Mouse (Mus musculus): ENCODE results near the gene Ece2. TPM values are rescaled to one million over a fixed set of nuclear protein-coding genes. Genes with fewer than 3 reads are reported as not detected.
"Not testable (repeated sequence)": the region's sequence is repeated elsewhere in the genome, so short reads cannot be mapped to it uniquely, and the experiment has no call there.

The Ece2 gene
- total RNA-seq, 2 experiments from 2014 or later: 29.0 TPM

DNA sequence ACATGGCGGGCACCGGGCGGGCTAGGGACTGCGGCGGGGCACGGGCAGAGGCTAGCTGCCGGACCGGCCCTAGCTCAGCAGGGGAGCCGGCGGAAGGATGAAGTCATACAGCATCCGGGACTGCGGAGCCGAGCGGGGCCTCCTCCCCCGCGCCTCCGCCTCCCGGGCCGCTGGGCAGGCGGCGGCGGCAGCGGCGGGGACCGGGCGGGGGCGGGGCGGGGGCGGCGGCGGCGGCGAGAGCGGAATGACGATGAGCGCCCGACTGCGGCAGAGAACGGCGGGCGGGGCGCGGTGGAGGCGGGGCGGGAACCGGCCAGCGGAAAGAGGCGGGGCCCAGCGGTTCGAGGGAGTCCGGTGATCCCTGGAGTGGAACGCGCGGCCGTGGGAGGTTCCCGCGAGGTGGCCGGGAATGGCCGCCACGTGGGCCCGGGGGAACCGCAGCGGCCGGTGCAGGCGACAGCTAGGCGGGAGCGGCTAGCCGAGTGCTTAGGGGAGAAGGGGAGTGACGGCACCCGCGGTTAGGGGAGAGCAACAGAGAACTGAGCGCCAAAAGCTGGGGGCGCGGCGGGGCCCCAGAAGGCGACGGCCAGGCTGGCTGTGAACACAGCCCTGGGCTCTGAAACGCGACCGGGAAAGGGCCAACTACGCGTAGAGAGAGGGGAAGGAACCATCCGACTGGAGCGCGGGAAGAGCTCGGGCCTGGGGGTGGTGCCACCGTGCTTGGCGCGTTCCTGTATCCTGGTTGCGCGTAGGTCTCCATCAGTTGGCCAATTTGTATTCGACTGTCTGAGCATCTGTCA is 8.2 kb upstream of the Ece2 start, which contains the start of gene Camk2n2:
Gene Camk2n2, minus strand, starts transcription at position 97 of the 800 bp plus-strand sequence.
- peak in 1 of 2 experiments; percentile 82 for DNase-seq (ENCODE audit: extremely low spot score in 1 of 2, low spot score in 2 of 2)
- intact Hi-C loops (cut with DNase I): no loop called here

DNA sequence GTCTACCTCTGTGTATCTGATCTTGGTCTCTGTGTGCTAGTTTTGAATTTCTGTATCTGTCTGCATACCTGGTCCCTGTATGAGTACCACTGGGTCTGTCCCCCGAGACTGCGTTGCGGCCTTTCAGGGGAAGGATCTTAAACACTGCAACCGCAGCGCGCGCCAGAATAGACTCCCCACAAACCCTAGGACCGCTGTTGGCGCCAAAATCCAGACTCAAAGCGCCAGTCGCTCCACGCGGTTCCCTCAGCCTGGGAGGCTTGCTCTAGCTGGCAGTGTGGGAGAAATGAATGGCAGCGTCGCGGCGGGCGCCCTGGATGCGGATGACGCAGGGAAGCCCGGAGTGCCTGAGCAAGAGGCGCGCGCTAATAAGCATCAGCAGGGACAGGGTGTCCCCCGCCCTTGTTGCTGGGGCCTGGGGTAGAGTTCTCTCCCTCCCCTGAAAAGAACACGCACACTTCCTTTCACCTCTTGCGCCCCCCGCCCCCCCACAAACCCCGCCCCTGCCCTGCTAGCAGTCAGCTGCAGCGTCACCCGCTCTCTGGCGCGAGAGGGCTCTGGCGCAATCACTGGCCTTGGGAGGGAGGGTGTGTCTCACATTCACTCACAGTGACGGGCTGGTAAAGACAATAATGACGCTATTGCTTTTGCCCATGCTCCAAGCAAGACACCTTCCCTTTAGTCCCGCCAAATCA is 7.5 kb upstream of the Ece2 start:
- intact Hi-C loops (cut with DNase I): no loop called here
- peak in 1 of 2 experiments; percentile 67 for DNase-seq (ENCODE audit: extremely low spot score in 1 of 2, low spot score in 2 of 2)

DNA sequence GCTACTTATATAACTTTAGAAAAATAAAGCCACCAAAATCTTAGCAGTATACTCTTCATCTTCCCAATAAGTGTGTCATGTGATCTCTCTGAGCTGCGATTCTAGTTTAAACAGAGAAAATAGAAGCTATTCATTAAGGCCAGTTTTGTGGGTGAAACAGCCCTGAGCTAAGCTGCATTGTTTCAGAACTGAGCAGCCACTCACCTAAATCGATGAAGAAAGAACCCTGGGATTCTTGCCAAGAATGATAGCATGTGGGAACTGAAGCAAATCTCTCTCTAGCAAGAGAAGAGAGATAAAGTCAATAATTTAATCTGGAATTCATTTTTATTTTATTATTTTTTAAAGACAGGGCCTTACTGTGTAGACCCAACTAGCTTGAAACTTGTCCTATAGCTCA is 6.4 kb upstream of the Ece2 start:
- intact Hi-C loops (cut with DNase I): no loop called here
- DNase-seq (ENCODE audit: extremely low spot score in 1 of 2, low spot score in 2 of 2): no peak

DNA sequence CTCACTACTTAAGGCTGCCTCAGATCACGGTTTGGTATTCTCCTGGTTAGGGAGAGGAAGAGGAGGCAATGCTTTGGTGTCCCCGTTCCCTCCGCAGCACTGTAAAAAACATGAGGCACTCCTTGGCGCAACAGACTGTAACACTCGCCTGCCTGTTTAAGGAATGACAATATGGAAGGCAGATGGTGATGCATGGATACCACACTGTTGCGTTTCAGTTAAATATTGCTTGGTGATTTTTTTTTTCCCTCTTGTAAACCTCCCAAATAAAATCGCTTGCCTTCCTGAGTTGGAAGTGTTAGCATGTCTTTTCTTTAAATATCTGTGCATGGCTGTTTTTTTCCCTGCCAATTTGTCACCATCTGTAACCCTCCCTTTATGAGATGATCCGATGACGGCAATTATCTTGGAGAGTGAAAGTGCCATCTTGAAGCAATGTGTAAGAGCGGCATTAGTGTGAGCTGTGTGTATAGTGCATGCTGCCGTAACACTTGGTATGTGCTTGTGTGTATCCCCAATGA is 697 bp upstream of the Ece2 start:
- DNase-seq (ENCODE audit: extremely low spot score in 1 of 2, low spot score in 2 of 2): peak in 1 of 2 experiments; percentile 63
- intact Hi-C loops (cut with DNase I): no loop called here

DNA sequence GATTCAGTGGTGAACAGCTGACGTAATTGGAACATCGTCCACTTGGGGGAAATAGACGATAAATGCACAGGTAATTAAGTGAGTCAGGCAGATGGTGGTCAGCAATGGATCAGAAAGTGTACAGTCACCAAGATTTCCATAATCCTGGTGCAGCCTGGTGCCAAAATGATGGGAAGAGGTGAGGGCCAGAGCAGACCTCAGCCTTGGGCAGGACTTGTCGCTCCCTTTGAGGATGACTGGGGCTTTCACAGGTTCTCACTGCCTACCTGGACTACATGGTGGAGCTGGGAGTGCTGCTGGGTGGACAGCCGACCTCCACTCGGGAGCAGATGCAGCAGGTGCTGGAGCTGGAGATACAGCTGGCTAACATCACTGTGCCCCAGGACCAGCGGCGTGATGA is 7.8 kb downstream of the Ece2 start:
- no peak for DNase-seq (ENCODE audit: extremely low spot score in 1 of 2, low spot score in 2 of 2)
- intact Hi-C loops (cut with DNase I): no loop called here

DNA sequence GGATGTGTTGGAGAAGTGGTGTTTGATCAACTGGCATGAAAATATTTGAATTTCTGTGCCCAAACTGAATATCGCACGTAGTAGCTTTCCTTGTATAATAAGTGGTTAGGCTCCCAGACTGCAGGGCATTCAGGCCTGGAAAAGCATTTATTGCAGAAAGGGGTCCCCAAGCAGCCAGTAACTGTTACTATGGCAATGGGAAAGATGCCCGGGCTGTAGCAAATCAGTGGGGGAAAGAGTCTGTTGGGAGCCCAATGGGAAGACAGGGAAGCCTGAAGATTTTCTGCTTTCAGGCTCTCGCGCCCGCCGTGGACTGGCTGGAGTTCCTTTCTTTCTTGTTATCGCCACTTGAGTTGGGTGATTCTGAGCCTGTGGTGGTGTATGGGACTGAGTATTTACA is 8.7 kb downstream of the Ece2 start:
- DNase-seq (ENCODE audit: extremely low spot score in 1 of 2, low spot score in 2 of 2): peak; percentile 67 to 86

DNA sequence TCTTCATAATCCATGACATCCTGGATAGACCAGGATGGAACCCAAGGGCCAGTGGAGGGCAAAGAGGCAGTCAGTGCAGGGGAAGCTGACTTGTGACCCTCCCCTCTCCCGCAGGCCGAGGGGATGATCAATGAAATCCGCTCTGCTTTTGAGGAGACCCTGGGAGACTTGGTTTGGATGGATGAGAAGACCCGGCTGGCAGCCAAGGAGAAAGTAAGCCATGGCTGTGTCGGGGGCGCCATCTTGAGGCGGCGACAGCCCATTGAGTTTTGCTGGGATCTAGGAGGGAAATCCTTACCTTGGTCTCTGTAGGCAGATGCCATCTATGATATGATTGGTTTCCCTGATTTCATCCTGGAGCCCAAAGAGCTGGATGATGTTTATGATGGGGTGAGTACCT is 12.5 kb downstream of the Ece2 start:
- DNase-seq (ENCODE audit: extremely low spot score in 1 of 2, low spot score in 2 of 2): peak; percentile 68 to 81
- intact Hi-C loops (cut with DNase I): loop anchor here (5.0 kb wide), 1 partner anchor 135 kb away; no protein-coding TSS in a partner anchor

More for the DNA sequence above, 8.7 kb downstream of the Ece2 start:
- intact Hi-C loops (cut with DNase I): no loop called here

DNA sequence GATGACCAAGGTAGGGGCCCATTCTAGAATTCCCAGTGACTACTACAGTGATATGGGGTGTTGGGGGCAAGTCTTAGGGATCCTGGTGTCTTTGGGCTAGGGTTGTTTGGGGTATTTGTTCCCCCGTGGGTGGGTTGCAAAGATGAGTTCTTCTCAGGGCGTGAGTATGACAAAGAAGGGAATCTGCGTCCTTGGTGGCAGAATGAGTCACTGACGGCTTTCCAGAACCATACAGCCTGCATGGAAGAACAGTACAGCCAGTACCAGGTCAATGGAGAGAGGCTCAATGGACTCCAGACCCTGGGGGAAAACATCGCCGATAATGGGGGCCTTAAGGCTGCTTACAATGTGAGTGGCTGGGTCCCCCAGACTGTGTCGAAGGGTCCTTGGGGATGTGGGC is 14.3 kb downstream of the Ece2 start:
- no peak for DNase-seq (ENCODE audit: extremely low spot score in 1 of 2, low spot score in 2 of 2)
- intact Hi-C loops (cut with DNase I): loop anchor here (5.0 kb wide), 1 partner anchor 137 kb away; no protein-coding TSS in a partner anchor

DNA sequence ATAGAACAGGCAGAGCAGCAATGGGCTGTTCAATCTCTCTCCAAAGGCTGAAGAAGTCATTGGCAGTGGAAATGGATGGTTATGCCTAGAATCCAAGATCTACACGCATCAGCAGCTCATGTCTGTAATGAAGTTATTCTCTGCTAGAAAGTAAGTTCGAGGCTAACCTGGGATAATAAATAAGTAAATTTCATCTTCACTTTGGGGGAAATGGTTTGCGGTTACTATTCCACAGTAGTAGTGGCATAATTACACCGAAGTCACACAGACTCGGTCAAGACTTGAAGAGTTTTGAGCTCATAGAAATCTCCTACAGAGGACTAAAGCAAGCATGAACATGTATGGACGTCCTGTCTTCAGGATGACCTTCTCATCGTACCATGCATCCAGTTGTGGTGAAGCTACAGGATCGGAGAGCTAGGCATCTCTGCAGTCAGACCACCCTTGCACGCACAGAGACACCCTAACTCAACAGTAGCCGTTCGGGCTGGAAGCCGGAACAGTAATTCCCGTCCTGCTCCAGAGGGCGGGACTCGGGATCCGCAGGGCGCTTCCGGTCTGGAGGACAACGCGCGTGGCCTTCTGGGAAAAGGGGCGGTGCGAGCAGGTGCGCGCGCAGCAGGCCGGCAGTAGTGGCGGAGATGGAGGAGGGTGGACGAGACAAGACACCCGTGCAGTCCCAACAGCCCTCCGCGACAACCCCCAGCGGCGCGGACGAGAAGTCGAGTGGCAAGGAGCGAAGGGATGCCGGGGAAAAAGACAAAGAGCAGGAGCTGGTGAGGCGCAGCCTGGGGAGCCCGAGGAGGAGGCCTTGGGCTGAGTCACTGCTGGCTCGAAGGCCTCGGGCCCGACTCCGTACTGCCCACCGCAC is 21.7 kb downstream of the Ece2 start, which contains the start of gene Psmd2:
Gene Psmd2, plus strand, starts transcription at position 577 of the 871 bp plus-strand sequence.
- DNase-seq (ENCODE audit: extremely low spot score in 1 of 2, low spot score in 2 of 2): peak; percentile 95 to 98
- intact Hi-C loops (cut with DNase I): no loop called here

DNA sequence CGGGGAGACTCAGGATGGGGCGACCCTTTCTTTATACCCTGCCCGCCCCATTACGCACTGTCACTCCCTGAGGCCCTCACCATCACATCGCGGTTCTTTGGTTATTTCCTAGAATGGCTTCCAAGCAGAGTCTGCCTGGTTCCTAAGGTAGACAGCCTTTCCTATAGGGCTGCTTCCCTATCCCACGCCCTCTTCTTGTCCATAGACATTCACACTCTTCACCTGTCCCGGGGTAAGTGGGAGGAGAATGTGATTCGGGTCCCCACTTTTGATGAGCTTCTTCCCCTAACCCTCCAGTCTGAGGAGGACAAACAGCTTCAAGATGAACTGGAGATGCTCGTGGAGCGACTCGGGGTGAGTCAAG is 22.3 kb downstream of the Ece2 start:
- no peak for DNase-seq (ENCODE audit: extremely low spot score in 1 of 2, low spot score in 2 of 2)
- intact Hi-C loops (cut with DNase I): no loop called here

DNA sequence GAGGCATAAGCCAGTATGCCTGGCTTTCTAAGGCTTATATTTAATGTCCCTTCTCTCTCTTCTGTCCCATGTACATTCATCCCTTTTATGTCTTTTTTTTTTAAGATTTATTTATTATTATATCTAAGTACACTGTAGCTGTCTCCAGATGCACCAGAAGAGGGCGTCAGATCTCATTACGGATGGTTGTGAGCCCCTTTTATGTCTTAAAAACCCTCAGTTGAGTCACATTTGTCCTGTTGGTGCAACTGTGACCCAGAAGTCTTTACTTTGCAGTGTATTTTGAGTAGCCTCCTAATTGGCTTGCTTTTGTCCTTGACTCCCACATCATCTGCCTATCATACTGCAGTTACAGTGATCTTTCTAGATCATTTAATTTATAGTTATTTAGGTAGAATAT is 23.7 kb downstream of the Ece2 start:
- intact Hi-C loops (cut with DNase I): no loop called here

DNA sequence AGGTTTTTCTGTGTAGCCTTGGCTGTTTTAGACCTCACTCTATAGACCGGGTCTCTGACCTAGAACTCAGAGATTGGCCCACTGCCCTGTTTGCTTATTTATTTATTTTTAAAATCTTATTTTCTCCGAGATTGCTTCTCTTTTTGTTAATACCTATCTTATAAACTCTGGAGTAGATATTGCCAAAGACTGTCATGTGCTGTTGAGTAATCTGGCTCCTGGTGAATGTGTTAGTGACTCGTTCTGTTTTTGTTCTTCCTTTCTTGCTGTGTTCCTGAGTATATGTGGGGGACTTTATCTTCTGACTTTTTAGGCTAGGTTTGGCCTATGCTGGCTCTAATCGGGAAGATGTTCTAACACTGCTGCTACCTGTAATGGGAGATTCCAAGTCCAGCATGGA is 28.0 kb downstream of the Ece2 start:
- no peak for DNase-seq (ENCODE audit: extremely low spot score in 1 of 2, low spot score in 2 of 2)
- intact Hi-C loops (cut with DNase I): no loop called here

More for the DNA sequence above, 23.7 kb downstream of the Ece2 start:
- DNase-seq (ENCODE audit: extremely low spot score in 1 of 2, low spot score in 2 of 2): no peak

DNA sequence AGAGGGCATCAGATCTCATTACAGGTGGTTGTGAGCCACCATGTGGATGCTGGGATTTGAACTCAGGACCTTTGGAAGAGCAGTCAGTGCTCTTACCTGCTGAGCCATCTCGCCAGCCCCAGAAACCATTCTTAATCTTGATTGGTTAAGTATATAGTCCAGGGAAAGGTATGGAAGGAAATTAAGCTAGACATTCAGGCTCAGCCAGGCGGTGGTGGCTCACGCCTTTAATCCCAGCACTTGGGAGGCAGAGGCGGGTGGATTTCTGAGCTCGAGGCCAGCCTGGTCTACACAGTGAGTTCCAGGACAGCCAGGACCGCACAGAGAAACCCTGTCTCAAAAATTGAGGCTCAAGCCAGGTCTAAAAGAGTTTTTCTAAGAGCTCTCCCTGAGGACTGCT is 38.4 kb downstream of the Ece2 start, which contains the start of gene Eif4g1:
Gene Eif4g1, plus strand, starts transcription at position 301 of the 400 bp plus-strand sequence.
- intact Hi-C loops (cut with DNase I); DNase-seq (ENCODE audit: extremely low spot score in 1 of 2, low spot score in 2 of 2): not testable (repeated sequence)

DNA sequence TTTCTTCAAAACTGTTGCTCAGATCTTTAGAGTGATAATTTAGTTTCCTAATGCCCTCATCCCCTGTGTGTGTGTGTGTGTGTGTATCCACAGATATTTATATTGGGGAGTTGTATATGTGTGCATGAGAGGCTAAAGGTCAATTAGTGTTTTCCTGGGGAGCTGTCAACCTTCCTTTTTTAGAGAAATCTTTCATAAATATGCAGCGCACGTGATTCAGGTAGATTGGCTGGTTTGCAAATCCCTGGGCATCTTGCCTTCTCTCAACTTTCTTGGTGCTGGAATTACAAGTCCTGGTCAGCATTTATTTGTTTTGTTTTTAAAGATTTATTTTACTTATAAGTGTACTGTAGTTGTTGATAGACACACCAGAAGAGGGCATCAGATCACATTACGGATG is 40.7 kb downstream of the Ece2 start:
- intact Hi-C loops (cut with DNase I): no loop called here
- DNase-seq (ENCODE audit: extremely low spot score in 1 of 2, low spot score in 2 of 2): no peak

DNA sequence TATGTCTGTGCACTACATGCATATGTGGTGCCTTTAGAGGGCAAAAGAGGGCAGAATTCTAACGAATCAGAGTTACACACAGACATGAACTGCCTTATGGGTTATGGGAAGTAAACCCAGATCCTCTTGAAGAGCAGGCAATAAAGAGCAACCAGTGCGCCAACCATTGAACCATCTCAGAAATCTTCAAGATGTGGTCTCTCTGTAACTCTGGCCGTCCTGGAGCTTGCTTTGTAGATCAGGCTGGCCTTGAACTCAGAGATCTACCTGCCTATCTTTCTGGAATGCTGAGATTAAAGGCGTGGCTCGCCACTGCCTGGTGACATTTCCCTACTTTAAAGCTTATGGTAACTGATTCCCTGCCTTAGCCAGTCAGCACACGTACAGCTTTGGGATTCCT is 42.3 kb downstream of the Ece2 start:
- intact Hi-C loops (cut with DNase I): no loop called here
- no peak for DNase-seq (ENCODE audit: extremely low spot score in 1 of 2, low spot score in 2 of 2)

DNA sequence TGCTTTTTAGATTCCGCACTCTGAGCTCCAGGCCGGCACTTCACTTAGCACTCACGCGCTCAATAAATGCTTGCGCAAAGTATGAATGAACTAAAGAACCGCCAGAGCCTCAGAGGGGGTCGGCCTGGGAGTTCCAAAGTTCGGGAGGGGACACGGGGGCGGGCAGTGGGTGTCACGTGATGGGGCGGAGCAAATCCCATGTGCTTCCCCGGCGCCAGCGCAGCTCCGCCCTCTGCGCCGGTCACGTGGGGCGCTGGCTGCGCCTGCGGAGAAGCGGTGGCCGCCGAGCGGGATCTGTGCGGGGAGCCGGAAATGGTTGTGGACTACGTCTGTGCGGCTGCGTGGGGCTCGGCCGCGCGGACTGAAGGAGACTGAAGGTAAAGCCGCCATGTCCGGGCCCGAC is 42.9 kb downstream of the Ece2 start:
- intact Hi-C loops (cut with DNase I): no loop called here
- DNase-seq (ENCODE audit: extremely low spot score in 1 of 2, low spot score in 2 of 2): peak; percentile 94 to 98

DNA sequence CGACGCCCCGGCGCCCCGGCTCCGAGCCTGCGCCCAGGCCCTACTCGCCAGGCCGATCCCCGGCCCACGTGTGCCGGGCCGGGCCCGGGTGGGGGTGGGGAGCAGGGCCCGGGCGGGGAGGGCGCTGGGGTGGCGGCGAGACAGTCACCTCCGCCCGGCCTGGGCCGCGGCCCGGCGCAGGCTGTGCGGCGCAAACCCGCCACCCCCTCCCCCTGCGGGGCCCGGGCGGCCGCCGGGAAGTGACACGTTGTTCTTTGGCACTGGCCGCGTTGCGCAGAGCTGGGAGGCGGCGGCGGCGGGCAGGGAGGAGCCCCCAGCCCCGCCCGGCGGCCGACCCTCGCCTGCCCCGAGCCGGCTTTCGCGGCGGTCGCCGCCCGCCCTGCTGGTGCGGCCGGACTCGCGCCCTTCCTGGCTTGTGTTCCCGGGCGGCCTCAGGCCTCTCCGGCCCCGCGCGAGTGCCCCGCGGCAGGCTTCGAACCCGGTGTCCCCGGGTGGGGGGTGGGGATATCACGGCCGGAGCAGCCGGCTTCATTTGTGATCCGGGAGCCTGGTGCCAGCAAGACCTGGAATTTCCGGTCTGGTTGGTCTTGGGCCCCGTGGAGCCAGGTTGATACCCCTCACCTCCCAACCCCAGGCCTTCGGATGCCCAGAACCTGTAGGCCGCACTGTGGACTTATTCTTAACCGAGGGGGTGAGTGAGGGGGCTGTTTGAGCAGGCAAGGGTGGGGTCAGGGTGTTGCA is 43.5 kb downstream of the Ece2 start:
- DNase-seq (ENCODE audit: extremely low spot score in 1 of 2, low spot score in 2 of 2): peak in 1 of 2 experiments; percentile 88
- intact Hi-C loops (cut with DNase I): no loop called here

DNA sequence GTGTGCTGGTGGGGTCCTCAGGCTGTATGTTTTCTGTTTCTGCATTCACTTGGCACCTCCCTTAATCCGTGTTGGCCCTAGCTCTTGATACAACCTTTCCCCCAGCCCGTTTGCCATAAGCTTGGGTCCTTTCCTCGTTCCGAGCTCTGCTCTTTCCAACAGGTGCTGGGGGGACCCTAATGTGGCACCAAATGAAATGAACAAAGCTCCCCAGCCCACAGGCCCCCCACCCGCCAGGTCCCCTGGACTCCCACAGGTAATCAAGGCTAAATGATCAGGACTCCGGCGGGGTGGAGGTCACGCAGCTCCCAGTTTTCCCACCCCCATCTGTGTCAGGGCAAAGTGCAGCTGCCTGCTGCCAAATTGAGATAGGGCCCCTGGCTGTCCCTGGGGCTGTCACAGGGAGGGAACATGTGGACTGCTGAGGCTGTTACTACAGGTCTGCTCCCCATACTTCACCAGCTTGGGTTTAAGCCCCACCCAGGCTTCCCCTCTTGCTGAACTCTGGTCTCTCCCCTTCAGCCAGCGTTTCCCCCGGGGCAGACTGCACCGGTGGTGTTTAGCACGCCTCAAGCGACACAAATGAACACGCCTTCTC is 44.2 kb downstream of the Ece2 start:
- DNase-seq (ENCODE audit: extremely low spot score in 1 of 2, low spot score in 2 of 2): peak in 1 of 2 experiments; percentile 41
- intact Hi-C loops (cut with DNase I): no loop called here
